Mouse (Mus musculus) embryonic fibroblast, embryonic 13.5 days (primary cell): ENCODE results near the gene Ndrg4.

Source experiments
- CTCF ChIP-seq: IDR thresholded peaks from 2 replicates; pipeline ENCODE4 v1.5.1; 2011; ENCODE audit warnings: mild to moderate bottlenecking, control low read depth, low read length, moderate library complexity, borderline replicate concordance; ENCODE audit not compliant: insufficient read depth
- POLR2A ChIP-seq: IDR thresholded peaks from 2 replicates; pipeline ENCODE4 v1.6.1; 2011; ENCODE audit warnings: low read depth, mild to moderate bottlenecking, control low read depth, low read length, moderate library complexity

GRCm38 (mm10) chr8:95688073-95688672 is 11.4 kb downstream of the Ndrg4 start:
- TF ChIP-seq POLR2A (no peak), CTCF (no peak)
